Mouse (Mus musculus) inflammation-experienced regulatory T-cells (primary cell): ENCODE measurements around the gene Gpr142. TPM values are rescaled to one million over a fixed set of nuclear protein-coding genes. Genes with fewer than 3 reads are reported as not detected.

Experiments used
- polyA plus RNA-seq, 2 experiments: library from polyadenylated mRNA; unstranded; fragments of 100-300 nt; shearing (Covaris generic); gene quantifications; one replicate each; pipeline ENCODE4 v1.2.1; 2017

Gene Gpr142
- under 1 TPM in 1 of 2 experiments, not detected in 1; 0.43 TPM for polyA plus RNA-seq

GRCm38 (mm10) chr11:114798624-114799023 lies at the start of gene Gpr142:
Gene Gpr142 (plus strand): TSS chr11:114798924.

DNA sequence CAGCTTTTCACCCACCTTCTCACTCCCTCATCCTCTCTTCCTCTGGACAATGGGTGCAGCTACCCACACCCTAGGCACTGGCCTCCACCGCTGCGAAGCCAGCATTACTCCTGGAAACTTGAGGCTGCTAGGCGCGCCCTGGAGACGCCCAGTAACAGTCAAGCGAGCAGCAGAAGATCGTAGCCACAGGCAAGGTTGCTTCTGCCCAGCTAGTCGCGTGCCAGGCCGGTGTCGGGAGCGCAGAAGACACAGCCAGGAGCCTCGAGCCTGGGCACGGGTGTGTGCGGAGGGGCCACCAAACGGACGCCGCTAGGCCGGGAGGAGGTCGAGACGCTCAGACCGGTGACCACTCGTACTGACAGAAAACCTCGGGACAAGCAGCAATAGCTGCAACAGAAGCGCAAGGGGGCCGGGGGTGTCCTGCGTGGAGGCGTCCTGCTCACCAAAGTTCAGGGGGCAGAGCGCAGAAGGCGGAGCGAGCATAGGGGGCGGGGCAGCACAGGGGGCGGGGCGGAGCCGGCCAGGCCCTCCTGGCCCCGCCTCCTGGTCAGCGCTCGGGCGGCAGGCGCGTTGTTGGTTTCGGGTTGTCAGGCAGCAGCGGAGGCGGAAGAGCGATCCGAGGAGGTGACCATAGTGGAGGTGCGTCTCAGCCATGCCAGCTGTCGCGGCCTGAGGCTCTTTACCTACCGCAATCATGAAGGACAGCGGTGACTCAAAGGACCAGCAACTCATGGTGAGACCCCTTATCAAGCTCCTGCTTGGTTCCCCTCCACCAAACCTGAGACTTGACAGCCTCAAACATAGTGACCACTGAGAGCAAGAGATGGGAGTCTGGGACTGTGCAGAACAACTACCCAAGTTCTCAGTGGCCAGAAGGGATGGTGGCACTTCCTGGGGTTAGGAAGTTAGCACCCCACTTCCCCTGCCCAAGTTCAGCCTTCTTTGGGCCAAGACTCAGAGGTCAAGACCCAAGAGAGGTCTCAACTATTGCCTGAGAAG lies 33.6 kb upstream of the Gpr142 start, which contains the start of gene Kif19a:
Gene Kif19a (plus strand): TSS at position 569 of the 999 bp plus-strand sequence.

DNA sequence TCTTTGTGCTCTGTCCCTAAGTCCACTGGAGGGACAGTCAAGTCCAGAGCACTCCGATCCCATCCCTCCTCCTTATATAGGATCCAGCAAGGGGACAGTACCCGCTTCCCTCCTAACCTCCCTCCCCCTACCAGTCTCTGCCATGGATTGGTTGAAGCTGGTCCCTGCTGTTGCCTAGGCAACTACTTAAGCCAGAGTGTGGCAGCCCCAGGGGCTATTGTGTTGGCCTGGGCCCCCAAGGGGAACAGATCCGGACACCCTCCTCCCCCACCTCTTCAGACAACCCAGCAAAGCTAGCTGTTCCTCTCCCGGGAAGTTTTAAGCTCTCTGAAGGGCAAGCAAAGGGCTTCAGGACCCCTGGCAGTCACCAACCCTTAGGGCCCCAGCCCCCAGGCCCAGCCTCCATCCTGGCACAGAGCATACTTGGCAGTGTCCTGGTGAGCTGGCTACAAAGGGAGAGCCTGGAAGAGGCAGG lies 2.8 kb upstream of the Gpr142 start, which contains the start of gene Btbd17:
Gene Btbd17 (minus strand): TSS at position 98 of the 475 bp plus-strand sequence.

GRCm38 (mm10) chr11:114850452-114851268 lies 51.9 kb downstream of the Gpr142 start, which contains the start of gene Gprc5c:
Gene Gprc5c (plus strand): TSS chr11:114851152.

Other genes with a start within 250 kb of the Gpr142 start
- 100 to 1,000 TPM; 410 to 418 TPM for gene Rpl38, start 130.4 kb upstream of the Gpr142 start, polyA plus RNA-seq
- gene Ttyh2, start 123.5 kb upstream of the Gpr142 start, polyA plus RNA-seq = 1 to 10 TPM in 1 of 2 experiments, under 1 TPM in 1; 0.60 to 2.4 TPM
- gene Dnaic2, start 71.5 kb upstream of the Gpr142 start, polyA plus RNA-seq = not detected
- under 1 TPM in 1 of 2 experiments, not detected in 1; 0.66 TPM for gene Kif19a, start 33.5 kb upstream of the Gpr142 start, polyA plus RNA-seq
- 1 to 10 TPM in 1 of 2 experiments, under 1 TPM in 1; 0.58 to 5.4 TPM for gene Btbd17, start 3.0 kb upstream of the Gpr142 start, polyA plus RNA-seq
- gene Gprc5c, start 52.2 kb downstream of the Gpr142 start, polyA plus RNA-seq = 1 to 10 TPM in 1 of 2 experiments, under 1 TPM in 1; 0.68 to 1.9 TPM
- gene Cd300a, start 91.1 kb downstream of the Gpr142 start, polyA plus RNA-seq = 1 to 10 TPM in 1 of 2 experiments, under 1 TPM in 1; 0.05 to 2.3 TPM
- gene Cd300lb, start 135.5 kb downstream of the Gpr142 start, polyA plus RNA-seq = under 1 TPM in 1 of 2 experiments, not detected in 1; 0.13 TPM
- under 1 TPM in 1 of 2 experiments, not detected in 1; 0.61 TPM for gene Cd300c, start 170.2 kb downstream of the Gpr142 start, polyA plus RNA-seq
- gene Cd300ld, start 191.0 kb downstream of the Gpr142 start, polyA plus RNA-seq = under 1 TPM in 1 of 2 experiments, not detected in 1; 0.17 TPM
- gene Cd300c2, start 203.0 kb downstream of the Gpr142 start, polyA plus RNA-seq = under 1 TPM in 1 of 2 experiments, not detected in 1; 0.92 TPM
- gene Cd300ld2, start 217.3 kb downstream of the Gpr142 start, polyA plus RNA-seq = not detected
- not detected for gene Cd300ld4, start 228.1 kb downstream of the Gpr142 start, polyA plus RNA-seq
- gene Cd300ld5, start 238.8 kb downstream of the Gpr142 start, polyA plus RNA-seq = not detected
- gene Cd300ld3, start 249.5 kb downstream of the Gpr142 start, polyA plus RNA-seq = not detected